Mouse (Mus musculus): ENCODE data around the gene Prpf38b.
A peak's percentile ranks its signal among the peaks of the same experiment; 100 is the strongest.

Gene Prpf38b

DNA sequence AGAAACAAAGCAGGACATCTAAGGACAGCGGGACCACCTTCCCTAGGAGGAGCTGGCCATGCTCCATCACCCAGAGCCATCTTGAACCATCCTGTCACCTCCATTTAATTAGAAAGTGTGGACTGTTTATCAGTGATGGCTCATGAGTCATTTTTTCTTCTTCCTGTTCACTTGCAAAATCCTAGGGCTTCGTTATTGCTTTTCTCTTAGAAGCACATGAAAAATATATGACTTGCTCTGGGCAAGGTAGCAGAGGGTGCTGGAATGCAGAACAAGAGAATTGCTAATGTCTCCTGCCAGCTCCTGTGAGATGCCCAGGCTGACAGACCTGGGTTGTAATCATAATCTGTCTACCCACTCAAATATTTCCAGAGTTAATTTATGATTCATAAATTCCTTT is 50.7 kb downstream of the Prpf38b start:
- DNase-seq (ENCODE audit: low spot score in 2 of 2) = no peak

DNA sequence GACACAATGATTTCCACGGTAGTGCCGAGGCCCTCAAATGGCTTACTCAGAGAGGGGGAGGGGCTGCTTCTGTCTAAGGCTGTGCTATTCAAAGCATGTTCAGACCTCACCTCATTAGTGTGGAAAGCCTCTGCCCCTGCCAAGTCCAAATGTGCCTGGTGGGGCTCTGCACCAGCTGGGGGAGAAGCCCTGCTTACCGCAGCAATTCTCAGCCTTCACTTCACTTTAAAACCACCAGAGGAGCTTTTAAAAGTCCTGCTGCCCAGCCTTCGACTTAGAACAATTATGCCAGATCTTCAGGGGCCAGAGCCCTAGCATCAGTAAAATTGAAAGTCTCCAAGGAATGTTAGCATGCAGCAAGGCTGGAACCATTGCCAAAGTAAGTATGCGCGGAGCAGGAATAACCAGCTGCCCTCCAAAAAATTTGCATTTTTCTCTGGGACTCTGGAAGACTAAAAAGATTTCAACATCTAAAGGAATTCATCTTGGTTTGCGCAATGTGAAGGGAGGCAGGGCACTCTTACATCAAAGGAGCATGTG is 53.2 kb downstream of the Prpf38b start:
- no peak for DNase-seq (ENCODE audit: low spot score in 2 of 2)

DNA sequence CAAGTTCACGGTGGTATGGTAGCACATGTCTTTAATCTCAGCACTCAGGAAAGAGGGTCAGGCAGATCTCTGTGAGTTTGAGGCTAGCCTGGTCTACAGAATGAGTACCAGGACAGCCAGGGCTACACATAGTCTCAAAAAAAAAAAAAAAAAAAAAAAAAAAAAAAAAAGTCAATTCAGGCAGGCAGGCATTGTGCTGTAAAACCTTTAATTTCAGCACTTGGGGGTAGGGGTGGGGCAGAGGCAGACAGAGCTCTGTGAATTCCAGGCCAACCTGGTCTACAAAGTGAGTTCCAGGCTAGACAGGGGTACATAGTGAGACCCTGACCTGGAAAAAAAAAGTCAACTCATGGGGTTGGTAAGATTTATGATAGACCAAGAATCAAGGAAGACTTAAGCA is 53.8 kb downstream of the Prpf38b start:
- no peak for DNase-seq (ENCODE audit: low spot score in 2 of 2)

DNA sequence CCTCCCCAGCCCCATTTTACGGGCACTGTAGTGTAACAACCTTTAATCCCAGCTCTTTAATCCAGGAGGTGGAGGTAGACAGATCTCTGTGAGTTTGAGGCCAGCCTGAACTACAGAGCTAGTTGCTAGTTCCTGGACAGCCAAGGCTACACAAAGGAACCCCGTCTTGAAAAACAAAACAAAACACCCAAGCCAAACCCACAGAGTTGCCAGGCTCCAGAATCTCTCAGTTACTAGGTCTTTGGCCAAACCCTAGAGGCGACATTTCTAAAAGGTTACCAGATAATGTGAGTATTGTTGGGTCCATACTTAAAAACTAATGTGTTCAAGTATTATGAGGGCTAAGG is 54.4 kb downstream of the Prpf38b start:
- no peak for DNase-seq (ENCODE audit: low spot score in 2 of 2)

DNA sequence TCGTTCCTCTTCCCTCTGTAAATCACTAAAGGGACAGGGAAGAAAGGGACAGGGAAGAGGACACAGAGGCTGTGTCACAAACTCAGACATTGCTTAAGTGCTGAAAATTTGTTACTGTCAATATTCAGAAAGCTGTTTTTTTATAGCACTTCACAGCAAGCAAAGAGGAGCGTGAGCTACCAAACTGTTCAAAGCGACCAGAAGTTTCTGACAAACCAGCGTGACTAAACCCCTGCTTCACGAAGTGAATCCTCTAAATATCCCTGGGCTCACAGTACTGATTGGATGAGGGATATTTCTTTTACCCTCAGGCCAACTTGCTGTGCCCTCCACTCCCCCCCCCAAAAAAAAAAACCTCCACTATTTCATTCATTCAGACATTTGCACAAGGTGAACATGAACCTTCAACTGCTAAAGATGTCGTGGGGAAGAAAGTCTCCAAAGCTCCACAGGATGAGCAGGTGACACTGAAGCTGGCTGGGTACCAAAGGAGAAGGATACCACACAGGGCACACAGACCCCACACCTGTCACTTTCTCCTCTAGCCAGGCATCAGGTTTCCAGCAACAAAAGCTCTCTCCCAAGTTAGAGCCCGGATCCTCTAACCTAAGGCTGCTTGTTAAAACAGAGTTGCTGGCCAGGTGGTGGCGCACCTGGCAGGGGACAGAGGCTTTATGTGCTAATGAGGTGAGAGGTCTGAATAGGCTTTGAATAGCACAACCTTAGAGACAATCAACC is 55.0 kb downstream of the Prpf38b start:
- DNase-seq (ENCODE audit: low spot score in 2 of 2) = no peak

DNA sequence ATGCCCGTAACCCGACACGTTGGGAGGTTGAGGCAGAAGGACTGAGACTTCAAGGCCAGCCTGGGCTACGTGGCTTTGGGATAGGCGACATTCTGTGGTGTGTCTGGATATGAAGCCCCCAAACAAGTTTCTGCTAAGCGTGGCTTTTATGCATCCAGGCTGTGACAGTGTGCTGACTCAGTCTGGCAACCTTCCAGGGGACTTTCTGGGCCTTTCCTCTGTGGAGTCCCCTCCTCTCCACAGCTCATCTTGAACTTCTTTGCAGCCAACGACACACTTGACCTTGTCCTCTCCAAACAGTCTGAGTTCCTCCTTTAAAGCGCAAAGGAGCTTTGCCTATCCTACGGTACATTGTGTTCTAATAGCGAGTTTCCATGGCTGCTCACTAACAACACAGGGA is 55.7 kb downstream of the Prpf38b start:
- DNase-seq (ENCODE audit: low spot score in 2 of 2) = no peak

DNA sequence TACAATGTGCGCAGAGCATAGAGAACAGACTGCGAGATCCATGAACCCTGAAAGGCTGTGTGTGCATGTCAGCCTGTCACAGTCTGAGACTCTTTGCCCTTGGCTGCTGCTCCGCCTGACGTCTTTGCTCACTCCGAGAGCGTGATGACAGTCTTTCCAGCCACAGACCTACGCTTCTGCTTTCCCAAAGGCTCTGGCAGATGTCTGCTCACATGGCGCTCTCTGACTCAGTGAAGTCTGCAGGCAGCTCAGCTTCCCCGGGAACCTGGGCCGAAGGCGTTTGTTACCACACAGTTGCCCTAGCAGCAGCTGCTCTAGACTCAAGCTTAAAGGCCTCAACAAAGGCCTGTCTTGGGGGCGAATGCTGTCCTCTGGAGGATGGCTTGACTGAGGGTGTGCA is 56.2 kb downstream of the Prpf38b start:
- DNase-seq (ENCODE audit: low spot score in 2 of 2) = peak; percentile 85 to 92

DNA sequence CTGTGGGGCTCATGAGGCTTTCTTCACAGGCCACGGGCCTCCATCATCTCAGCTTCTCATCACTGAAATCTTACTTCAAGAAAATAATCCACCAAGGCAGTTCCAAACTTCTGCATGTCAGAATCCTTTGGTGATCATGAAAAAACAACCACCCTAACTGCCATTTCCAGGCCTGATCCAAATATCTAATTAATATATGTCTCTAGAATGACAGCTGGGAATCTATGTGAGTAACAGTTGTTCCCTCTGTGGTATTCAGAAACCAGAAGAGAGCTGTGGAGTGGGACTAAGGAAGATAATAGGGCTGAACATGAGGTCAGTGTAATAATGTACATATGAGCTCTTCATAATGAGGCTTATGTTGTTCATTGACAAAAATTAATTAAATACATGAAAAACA is 58.3 kb downstream of the Prpf38b start:
- DNase-seq (ENCODE audit: low spot score in 2 of 2) = no peak
